Mouse (Mus musculus) liver, postnatal 0 days (tissue): ENCODE measurements at regions not wholly inside any gene's neighbourhood (a gene's known extent, or its start where the extent isn't known, plus 50 kb on each side); places are given as distances from the start of the nearest gene placed in this dataset.

Source experiments
- CTCF ChIP-seq: sonication (generic); IDR thresholded peaks from 2 replicates; pipeline ENCODE4 v1.5.1; 2016; ENCODE audit warnings: antibody characterized with exemption, low read depth
- EP300 ChIP-seq: IDR thresholded peaks from 2 replicates; pipeline ENCODE4 v1.6.1; 2016; ENCODE audit warnings: antibody characterized with exemption, low read depth, mild to moderate bottlenecking

DNA sequence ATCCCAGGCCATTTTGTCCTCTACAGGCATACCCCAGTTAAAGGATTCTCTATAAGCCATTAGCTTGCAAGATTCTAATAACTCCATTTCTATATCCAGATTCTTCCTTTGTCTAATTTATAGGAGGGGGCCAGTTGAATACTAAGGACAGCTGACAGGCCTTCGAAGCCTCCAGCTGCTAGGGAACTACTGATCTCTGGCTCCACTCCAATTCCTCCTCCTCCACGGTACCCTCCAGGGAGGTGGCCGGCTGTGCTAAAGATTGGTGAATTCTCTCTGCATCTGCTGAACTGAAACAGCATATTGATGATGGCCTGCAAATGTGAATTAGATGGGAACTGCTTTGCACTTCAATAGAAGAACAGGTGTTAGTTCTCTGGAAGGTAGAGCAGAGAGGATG, 79.2 kb downstream of the Gp2 start:
- TF ChIP-seq CTCF (no peak), EP300 (no peak)
